Comparison of ENCODE assay signal across 8 mouse cellular contexts in genomic region chr6:100833355-100833754, GRCm38 (mm10). TPM values are rescaled to one million over a fixed set of nuclear protein-coding genes. Genes with fewer than 3 reads are reported as not detected.
DNase-seq lines count a peak whose midpoint lies in the region; ATAC-seq and TF ChIP-seq lines count a peak whose summit lies in the region.

Ppp4r2 (plus strand) TSS chr6:100833622.

- H3K36me3 ChIP-seq in embryonic facial prominence, embryonic 14.5 days (ENCODE audit: control insufficient read depth, insufficient read depth, low read length), result peaks cover 37% of the 10 kb centered on the region
- peaks cover 35% of the 10 kb centered on the region for H3K36me3 ChIP-seq in limb, embryonic 14.5 days (ENCODE audit: control insufficient read depth, insufficient read depth, low read length)
- peaks cover 15% of the 10 kb centered on the region for H3K36me3 ChIP-seq in midbrain, postnatal 0 days (ENCODE audit: insufficient read depth, low read length)

- TF ChIP-seq CTCF in midbrain, postnatal 0 days (IDR thresholded peaks at IDR 0.05), result no peak

- peak within 1 kb of the TSS; percentile 87 for H3K4me3 ChIP-seq in embryonic facial prominence, embryonic 14.5 days (ENCODE audit: low read depth, low read length)
- peak within 1 kb of the TSS; percentile 85 for H3K4me3 ChIP-seq in limb, embryonic 14.5 days (replicated peaks; ENCODE audit: low read length)
- H3K4me3 ChIP-seq in midbrain, postnatal 0 days (ENCODE audit: low read depth, low read length), result peak within 1 kb of the TSS; percentile 77

- H3K27ac ChIP-seq in embryonic facial prominence, embryonic 14.5 days (replicated peaks; ENCODE audit: low read depth, low read length), result peak within 1 kb of the TSS; percentile 94
- peak within 1 kb of the TSS; percentile 89 for H3K27ac ChIP-seq in limb, embryonic 14.5 days (replicated peaks; ENCODE audit: low read depth, low read length)
- H3K27ac ChIP-seq in midbrain, postnatal 0 days (ENCODE audit: low read depth, low read length), result peak within 1 kb of the TSS; percentile 83

- H3K4me1 ChIP-seq in embryonic facial prominence, embryonic 14.5 days (ENCODE audit: control insufficient read depth, insufficient read depth, low read length), result peaks cover 7% of the 10 kb centered on the region; the same call in 1 of the 2 replicates
- H3K4me1 ChIP-seq in limb, embryonic 14.5 days (ENCODE audit: control insufficient read depth, insufficient read depth, low read length), result 0 out of 2 replicates have a peak, but pooled peaks cover 4% of the 10 kb centered on the region
- 0 out of 2 replicates have a peak, but pooled peaks cover 7% of the 10 kb centered on the region for H3K4me1 ChIP-seq in midbrain, postnatal 0 days (ENCODE audit: insufficient read depth, low read length)

- 1% methylated on average over 7 of the region's 50 CpGs for WGBS in embryonic facial prominence, embryonic 14.5 days
- WGBS in limb, embryonic 14.5 days, result 6% methylated on average over 12 of the region's 50 CpGs
- 1% methylated on average over 32 of the region's 50 CpGs for WGBS in midbrain, postnatal 0 days

- peak within 1 kb of the TSS; percentile 89 for H3K9ac ChIP-seq in embryonic facial prominence, embryonic 14.5 days (ENCODE audit: low read depth, low read length)
- H3K9ac ChIP-seq in limb, embryonic 14.5 days (ENCODE audit: low read depth, low read length, severe bottlenecking), result peak within 1 kb of the TSS; percentile 78
- H3K9ac ChIP-seq in midbrain, postnatal 0 days (replicated peaks; ENCODE audit: low read length, poor library complexity, severe bottlenecking), result peak within 1 kb of the TSS; percentile 81

- no peaks in the 10 kb centered on the region for H3K9me3 ChIP-seq in embryonic facial prominence, embryonic 14.5 days (ENCODE audit: control insufficient read depth, low read length)
- no peaks in the 10 kb centered on the region for H3K9me3 ChIP-seq in limb, embryonic 14.5 days (ENCODE audit: control insufficient read depth, low read length)
- H3K9me3 ChIP-seq in midbrain, postnatal 0 days (ENCODE audit: low read length), result no peaks in the 10 kb centered on the region

- H3K27me3 ChIP-seq in embryonic facial prominence, embryonic 14.5 days (replicated peaks; ENCODE audit: control insufficient read depth, insufficient read depth, low read length), result no peaks in the 10 kb centered on the region
- H3K27me3 ChIP-seq in limb, embryonic 14.5 days (ENCODE audit: control insufficient read depth, insufficient read depth, low read length), result no peaks in the 10 kb centered on the region
- no peaks in the 10 kb centered on the region for H3K27me3 ChIP-seq in midbrain, postnatal 0 days (ENCODE audit: insufficient read depth, low read length)

- peak; percentile 96 for ATAC-seq in embryonic facial prominence, embryonic 14.5 days (ENCODE audit: low read depth)
- ATAC-seq in limb, embryonic 14.5 days (ENCODE audit: low FRiP score, low read depth), result peak; percentile 94
- peak; percentile 94 for ATAC-seq in midbrain, postnatal 0 days (ENCODE audit: low FRiP score)

- DNase-seq in 3T3-L1 (ENCODE audit: low read depth, low spot score), result peak; percentile 86
- peak; percentile 73 to 82 for DNase-seq in adrenal gland, postnatal 4 days (ENCODE audit: low spot score in 2 of 2)
- DNase-seq in embryonic facial prominence, embryonic 14.5 days (ENCODE audit: low spot score), result peak; percentile 95
- DNase-seq in heart, adult 8-10 months (ENCODE audit: low spot score), result peak; percentile 88
- peak; percentile 93 for DNase-seq in kidney, adult 9 months
- DNase-seq in limb, embryonic 14.5 days (ENCODE audit: low spot score), result peak; percentile 89
- DNase-seq in midbrain, postnatal 0 days (ENCODE audit: low spot score), result peak; percentile 95
- peak; percentile 82 to 89 for DNase-seq in spleen, postnatal 14 days (ENCODE audit: low spot score in 2 of 2)

- H3K4me2 ChIP-seq in embryonic facial prominence, embryonic 14.5 days (ENCODE audit: low read depth, low read length), result peak within 1 kb of the TSS; percentile 58
- peak within 1 kb of the TSS; percentile 51 for H3K4me2 ChIP-seq in limb, embryonic 14.5 days (replicated peaks; ENCODE audit: low read depth, low read length, severe bottlenecking)
- H3K4me2 ChIP-seq in midbrain, postnatal 0 days (ENCODE audit: low read depth, low read length, poor library complexity, severe bottlenecking), result peak within 1 kb of the TSS; percentile 46

- no peak for TF ChIP-seq POLR2A in limb, embryonic 14.5 days (IDR thresholded peaks at IDR 0.05; ENCODE audit: borderline replicate concordance, extremely low read depth, insufficient read depth, insufficient read length)

RNA-seq across cellular contexts. Expression of gene Ppp4r2, which starts in this region (rescaled TPM):
- 10 to 100 TPM; 69.7 to 74.9 TPM for total RNA-seq in adrenal gland, postnatal 4 days (2021)
- 29.5 and 30.4 TPM in 2 replicates for polyA plus RNA-seq in embryonic facial prominence, embryonic 14.5 days (2014; fragmentation: Nextera tagmentation; extraction: Ambion mirVana)
- total RNA-seq in heart, adult 8-10 months (2022), result 10 to 100 TPM; 43.9 to 49.1 (median 46.6) TPM
- polyA plus RNA-seq in limb, embryonic 14.5 days (2012; rRNA removed), result 34.3 and 44.2 TPM in 2 replicates
- polyA plus RNA-seq in limb, embryonic 14.5 days (2014; fragmentation: Nextera tagmentation; extraction: Ambion mirVana), result 34.5 and 36.3 TPM in 2 replicates
- 32.7 and 39.0 TPM in 2 replicates for total RNA-seq in midbrain, postnatal 0 days (2014; rRNA removed)
- polyA plus RNA-seq in midbrain, postnatal 0 days (2015; fragmentation: Nextera tagmentation; extraction: Ambion mirVana), result 8.4 and 10.0 TPM in 2 replicates

Comparison
In these comparisons a context has a peak if more than half of its experiments do, and no peak if none do; other contexts are left out.
1. Peak in every context shown above with its lines: DNase-seq, ATAC-seq, H3K4me3 ChIP-seq and H3K27ac ChIP-seq.